In genomic region chr9:55208790-55209481, GRCm38 (mm10) we compare ENCODE assay signal across 8 mouse cellular contexts. TPM values are rescaled to one million over a fixed set of nuclear protein-coding genes. Genes with fewer than 3 reads are reported as not detected.
A peak's percentile ranks its signal among the peaks of the same experiment; 100 is the strongest.
DNase-seq lines count a peak whose midpoint lies in the region; ATAC-seq and TF ChIP-seq lines count a peak whose summit lies in the region.

Gene Fbxo22 (plus strand): TSS chr9:55208925.

- peaks cover 23% of the 10 kb centered on the region for H3K4me1 ChIP-seq in hindbrain, embryonic 16.5 days (ENCODE audit: control insufficient read depth, insufficient read depth, low read depth, low read length)

- ATAC-seq in common myeloid progenitor, adult 5-6 weeks (replicated peaks; ENCODE audit: low read depth, poor library complexity, severe bottlenecking), result peak; percentile 95
- ATAC-seq in hindbrain, embryonic 16.5 days, result peak; percentile 99
- ATAC-seq in megakaryocyte, adult 5-6 weeks (ENCODE audit: poor library complexity, severe bottlenecking), result peak; percentile 96

- H3K36me3 ChIP-seq in hindbrain, embryonic 16.5 days (ENCODE audit: control insufficient read depth, insufficient read depth, low read length), result peaks cover under 1% of the 10 kb centered on the region; the same call in 1 of the 2 replicates

- H3K27ac ChIP-seq in gastrocnemius, adult 2 months, result peak within 1 kb of the TSS; percentile 95
- H3K27ac ChIP-seq in hindbrain, embryonic 16.5 days (ENCODE audit: low read depth, low read length), result peak within 1 kb of the TSS; percentile 90
- H3K27ac ChIP-seq in left cerebral cortex, adult 2 months, result peak within 1 kb of the TSS; percentile 87

- WGBS in hindbrain, embryonic 16.5 days, result under 1% methylated on average over 64 of the region's 65 CpGs

- peak; percentile 85 for DNase-seq in adipocyte (ENCODE audit: low spot score)
- peak; percentile 95 for DNase-seq in gastrocnemius, adult 2 months
- peak; percentile 84 to 85 for DNase-seq in left cerebral cortex, adult 2 months (ENCODE audit: extremely low spot score in 1 of 2, low spot score in 2 of 2)
- DNase-seq in right cerebral cortex, adult 18-20 months, result peak; percentile 88
- peak; percentile 78 for DNase-seq in urinary bladder, adult 2 months (ENCODE audit: low spot score)

- no peaks in the 10 kb centered on the region for H3K9me3 ChIP-seq in hindbrain, embryonic 16.5 days (ENCODE audit: control insufficient read depth, low read length)

- peak within 1 kb of the TSS; percentile 84 for H3K4me2 ChIP-seq in hindbrain, embryonic 16.5 days (ENCODE audit: low read length)

- intact Hi-C loops in gastrocnemius, adult 2 months (cut with DNase I), result loop anchor here (1.0 kb wide), 1 partner anchor 60 kb away; no protein-coding TSS in a partner anchor
- intact Hi-C loops in left cerebral cortex, adult 2 months (cut with DNase I), result loop anchor here (2.0 kb wide), 1 partner anchor 60 kb away; the partner anchor contains the start of gene Ube2q2

- H3K9ac ChIP-seq in hindbrain, embryonic 16.5 days (ENCODE audit: low read depth, low read length), result peak within 1 kb of the TSS; percentile 92

- no peaks in the 10 kb centered on the region for H3K27me3 ChIP-seq in hindbrain, embryonic 16.5 days (replicated peaks; ENCODE audit: control insufficient read depth, insufficient read depth, low read length)

- TF ChIP-seq CTCF in gastrocnemius, adult 2 months (IDR thresholded peaks at IDR 0.05), result peak; percentile 40
- TF ChIP-seq CTCF in left cerebral cortex, adult 2 months (IDR thresholded peaks at IDR 0.05), result no peak; the same call in 1 of the 2 replicates

- peak within 1 kb of the TSS; percentile 94 for H3K4me3 ChIP-seq in gastrocnemius, adult 2 months
- peak within 1 kb of the TSS; percentile 68 for H3K4me3 ChIP-seq in hindbrain, embryonic 16.5 days (ENCODE audit: low read length)
- H3K4me3 ChIP-seq in left cerebral cortex, adult 2 months, result peak within 1 kb of the TSS; percentile 66

RNA-seq across cellular contexts. Expression of gene Fbxo22, which starts in this region (rescaled TPM):
- total RNA-seq in common myeloid progenitor, adult 5-6 weeks (2017), result 33.8 and 37.6 TPM in 2 replicates
- total RNA-seq in gastrocnemius, adult 2 months (2021), result 10 to 100 TPM; 19.5 to 22.0 TPM
- 84.3 and 85.7 TPM in 2 replicates for polyA plus RNA-seq in hindbrain, embryonic 16.5 days (2015; fragmentation: Nextera tagmentation; extraction: Ambion mirVana)
- total RNA-seq in left cerebral cortex, adult 2 months (2021), result 10 to 100 TPM; 40.2 to 46.5 TPM
- 42.4 and 44.7 TPM in 2 replicates for total RNA-seq in megakaryocyte, adult 5-6 weeks (2015)
- 41.0 and 49.4 TPM in 2 replicates for total RNA-seq in megakaryocyte, adult 5-6 weeks (2017)
- 30.0 and 32.5 TPM in 2 replicates for polyA plus RNA-seq in urinary bladder, adult 2 months (2012; rRNA removed)

Comparison
In these comparisons a context has a peak if more than half of its experiments do, and no peak if none do; other contexts are left out.
1. Peak in every context shown above with its lines: DNase-seq, ATAC-seq, H3K4me3 ChIP-seq and H3K27ac ChIP-seq.